Mouse (Mus musculus): ENCODE measurements around the gene Arrb2.

- no peak for TF ChIP-seq POLR2A (IDR thresholded peaks at IDR 0.05; ENCODE audit: borderline replicate concordance, insufficient read depth, low read length)
- no peak for TF ChIP-seq CTCF (IDR thresholded peaks at IDR 0.05; ENCODE audit: borderline replicate concordance, insufficient read depth, low read depth, low read length)
Measured at GRCm38 (mm10) chr11:70433951-70434350, 1.5 kb downstream of the Arrb2 start.

Measured in cerebellum, adult 2 months (tissue).